Mouse (Mus musculus): ENCODE data around the gene Samhd1. TPM values are rescaled to one million over a fixed set of nuclear protein-coding genes. Genes with fewer than 3 reads are reported as not detected.

Gene Samhd1
- polyA plus RNA-seq, 1 experiment from 2014 or later, result 22.9 TPM

GRCm38 (mm10) chr2:157116964-157117363 is 18.1 kb downstream of the Samhd1 start:
- Histone ChIP-seq H3K4me1 (no peaks in the 10 kb centered on the region), H3K27me3 (ENCODE audit: low read depth, poor library complexity, severe bottlenecking) (no peaks in the 10 kb centered on the region), H3K36me3 (peaks cover 68% of the 10 kb centered on the region), H3K27ac (replicated peaks) (no peak overlapping the region), H3K9me3 (replicated peaks) (no peaks in the 10 kb centered on the region), H3K4me3 (no peak overlapping the region)
- 34% methylated on average over 3 of the region's 3 CpGs for WGBS
- DNase-seq (ENCODE audit: low spot score), result no peak

GRCm38 (mm10) chr2:157108236-157108635 is 26.8 kb downstream of the Samhd1 start:
- DNase-seq (ENCODE audit: low spot score), result no peak
- H3K4me1 ChIP-seq, result no peaks in the 10 kb centered on the region
- WGBS, result 92% methylated on average over 4 of the region's 4 CpGs
- H3K27ac ChIP-seq (replicated peaks), result no peak overlapping the region
- H3K36me3 ChIP-seq, result peaks cover 82% of the 10 kb centered on the region
- H3K27me3 ChIP-seq (ENCODE audit: low read depth, poor library complexity, severe bottlenecking), result no peaks in the 10 kb centered on the region
- no peak overlapping the region for H3K4me3 ChIP-seq
- H3K9me3 ChIP-seq (replicated peaks), result no peaks in the 10 kb centered on the region

GRCm38 (mm10) chr2:157104454-157104853 is 30.6 kb downstream of the Samhd1 start:
- Histone ChIP-seq H3K27ac (replicated peaks) (no peak overlapping the region), H3K27me3 (ENCODE audit: low read depth, poor library complexity, severe bottlenecking) (no peaks in the 10 kb centered on the region), H3K4me1 (no peaks in the 10 kb centered on the region), H3K36me3 (peaks cover 85% of the 10 kb centered on the region), H3K9me3 (replicated peaks) (no peaks in the 10 kb centered on the region), H3K4me3 (no peak overlapping the region)
- DNase-seq (ENCODE audit: low spot score), result no peak
- WGBS, result 96% methylated on average over 8 of the region's 8 CpGs

- no peaks in the 10 kb centered on the region for H3K9me3 ChIP-seq (replicated peaks)
- H3K36me3 ChIP-seq, result peaks cover 87% of the 10 kb centered on the region
- no peaks in the 10 kb centered on the region for H3K27me3 ChIP-seq (ENCODE audit: low read depth, poor library complexity, severe bottlenecking)
- no peak overlapping the region for H3K27ac ChIP-seq (replicated peaks)
- 45% methylated on average over 2 of the region's 2 CpGs for WGBS
- H3K4me3 ChIP-seq, result no peak overlapping the region
- H3K4me1 ChIP-seq, result no peaks in the 10 kb centered on the region
- DNase-seq (ENCODE audit: low spot score), result no peak
Observed at GRCm38 (mm10) chr2:157102256-157102655, 32.8 kb downstream of the Samhd1 start.

- WGBS, result 95% methylated on average over 9 of the region's 9 CpGs
- no peaks in the 10 kb centered on the region for H3K27me3 ChIP-seq (ENCODE audit: low read depth, poor library complexity, severe bottlenecking)
- H3K4me1 ChIP-seq, result no peaks in the 10 kb centered on the region
- H3K36me3 ChIP-seq, result peaks cover 87% of the 10 kb centered on the region
- H3K9me3 ChIP-seq (replicated peaks), result no peaks in the 10 kb centered on the region
- DNase-seq (ENCODE audit: low spot score), result no peak
- H3K27ac ChIP-seq (replicated peaks), result no peak overlapping the region
- H3K4me3 ChIP-seq, result no peak overlapping the region
Observed at GRCm38 (mm10) chr2:157101650-157102049, 33.4 kb downstream of the Samhd1 start.

- no peak for DNase-seq (ENCODE audit: low spot score)
- 94% methylated on average over 12 of the region's 12 CpGs for WGBS
- H3K27me3 ChIP-seq (ENCODE audit: low read depth, poor library complexity, severe bottlenecking), result no peaks in the 10 kb centered on the region
- H3K36me3 ChIP-seq, result peaks cover 74% of the 10 kb centered on the region
- H3K4me1 ChIP-seq, result no peaks in the 10 kb centered on the region
- no peak overlapping the region for H3K27ac ChIP-seq (replicated peaks)
- no peaks in the 10 kb centered on the region for H3K9me3 ChIP-seq (replicated peaks)
- H3K4me3 ChIP-seq, result no peak overlapping the region
Observed at GRCm38 (mm10) chr2:157100319-157100605, 34.8 kb downstream of the Samhd1 start.

- H3K4me3 ChIP-seq, result no peak overlapping the region
- peaks cover 69% of the 10 kb centered on the region for H3K36me3 ChIP-seq
- no peak for DNase-seq (ENCODE audit: low spot score)
- H3K4me1 ChIP-seq, result no peaks in the 10 kb centered on the region
- H3K27me3 ChIP-seq (ENCODE audit: low read depth, poor library complexity, severe bottlenecking), result no peaks in the 10 kb centered on the region
- H3K27ac ChIP-seq (replicated peaks), result no peak overlapping the region
- no peaks in the 10 kb centered on the region for H3K9me3 ChIP-seq (replicated peaks)
- WGBS, result 88% methylated on average over 12 of the region's 12 CpGs
Observed at GRCm38 (mm10) chr2:157099532-157100318, 35.3 kb downstream of the Samhd1 start.

- H3K36me3 ChIP-seq, result peaks cover 31% of the 10 kb centered on the region
- WGBS, result 70% methylated on average over 9 of the region's 9 CpGs
- 0 out of 2 replicates have a peak, but pooled peaks cover 3% of the 10 kb centered on the region for H3K4me1 ChIP-seq
- H3K9me3 ChIP-seq (replicated peaks), result no peaks in the 10 kb centered on the region
- peak; percentile 55 for DNase-seq (ENCODE audit: low spot score)
- H3K4me3 ChIP-seq, result no peak overlapping the region
- H3K27me3 ChIP-seq (ENCODE audit: low read depth, poor library complexity, severe bottlenecking), result no peaks in the 10 kb centered on the region
- no peak overlapping the region for H3K27ac ChIP-seq (replicated peaks)
Observed at GRCm38 (mm10) chr2:157095005-157095755, 39.9 kb downstream of the Samhd1 start.

GRCm38 (mm10) chr2:157092024-157092423 is 43.0 kb downstream of the Samhd1 start:
- Histone ChIP-seq H3K9me3 (replicated peaks) (no peaks in the 10 kb centered on the region), H3K27ac (replicated peaks) (no peak overlapping the region), H3K4me3 (no peak overlapping the region), H3K36me3 (0 out of 2 replicates have a peak, but pooled peaks cover 2% of the 10 kb centered on the region), H3K4me1 (peaks cover 8% of the 10 kb centered on the region; the same call in 1 of the 2 replicates), H3K27me3 (ENCODE audit: low read depth, poor library complexity, severe bottlenecking) (no peaks in the 10 kb centered on the region)
- no peak for DNase-seq (ENCODE audit: low spot score)
- WGBS, result 75% methylated on average over 8 of the region's 8 CpGs

- H3K27ac ChIP-seq (replicated peaks), result 0 out of 2 replicates have a peak overlapping the region, but pooled peaks have one; percentile 29
- WGBS, result 87% methylated on average over 14 of the region's 14 CpGs
- H3K27me3 ChIP-seq (ENCODE audit: low read depth, poor library complexity, severe bottlenecking), result no peaks in the 10 kb centered on the region
Observed at GRCm38 (mm10) chr2:157087536-157088317, 47.3 kb downstream of the Samhd1 start.

GRCm38 (mm10) chr2:157086796-157087195 is 48.3 kb downstream of the Samhd1 start, which contains the start of gene Tldc2:
Tldc2 (plus strand) TSS chr2:157087055.
- no peaks in the 10 kb centered on the region for H3K36me3 ChIP-seq
- no peak for DNase-seq (ENCODE audit: low spot score)
- H3K27ac ChIP-seq (replicated peaks), result 0 out of 2 replicates have a peak within 1 kb of the TSS, but pooled peaks have one; percentile 29
- WGBS, result 87% methylated on average over 8 of the region's 8 CpGs
- H3K4me1 ChIP-seq, result peaks cover 19% of the 10 kb centered on the region
- no peak within 1 kb of the TSS for H3K4me3 ChIP-seq
- H3K9me3 ChIP-seq (replicated peaks), result no peaks in the 10 kb centered on the region
- no peaks in the 10 kb centered on the region for H3K27me3 ChIP-seq (ENCODE audit: low read depth, poor library complexity, severe bottlenecking)

More at GRCm38 (mm10) chr2:157087536-157088317, 47.3 kb downstream of the Samhd1 start:
- DNase-seq (ENCODE audit: low spot score), result no peak
- H3K4me1 ChIP-seq, result peaks cover 10% of the 10 kb centered on the region; the same call in 1 of the 2 replicates
- H3K4me3 ChIP-seq, result no peak overlapping the region
- H3K36me3 ChIP-seq, result no peaks in the 10 kb centered on the region
- H3K9me3 ChIP-seq (replicated peaks), result no peaks in the 10 kb centered on the region

GRCm38 (mm10) chr2:157084831-157085585 is 50.1 kb downstream of the Samhd1 start:
- WGBS, result 88% methylated on average over 7 of the region's 7 CpGs
- peaks cover 32% of the 10 kb centered on the region for H3K4me1 ChIP-seq
- DNase-seq (ENCODE audit: low spot score), result no peak

More at GRCm38 (mm10) chr2:157084831-157085585, 50.1 kb downstream of the Samhd1 start:
- Histone ChIP-seq H3K27ac (replicated peaks) (no peak overlapping the region), H3K9me3 (replicated peaks) (no peaks in the 10 kb centered on the region), H3K36me3 (no peaks in the 10 kb centered on the region), H3K4me3 (no peak overlapping the region), H3K27me3 (ENCODE audit: low read depth, poor library complexity, severe bottlenecking) (peaks cover 17% of the 10 kb centered on the region)
